8 mouse cellular contexts compared by ENCODE assay signal in the genomic region with DNA sequence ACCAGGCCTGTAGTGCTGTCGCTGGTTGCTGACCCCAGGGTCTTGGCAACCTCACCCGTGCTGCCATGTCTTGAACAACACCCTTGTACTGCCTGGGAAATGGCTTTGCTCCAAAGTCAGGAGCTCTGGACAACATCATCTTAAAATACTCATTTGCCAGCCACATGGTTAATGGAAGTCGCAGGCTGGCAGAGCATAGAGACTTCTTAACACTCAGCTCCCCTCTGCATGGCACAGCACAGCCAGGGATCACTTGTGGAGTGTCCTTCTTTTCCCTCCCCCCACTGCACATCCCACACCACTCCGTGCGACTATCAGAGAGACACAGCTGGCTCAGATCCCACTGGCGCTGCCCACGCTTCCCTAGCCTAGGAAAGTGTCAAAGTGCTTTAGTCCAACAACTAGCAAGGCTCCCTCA. TPM values are rescaled to one million over a fixed set of nuclear protein-coding genes. Genes with fewer than 3 reads are reported as not detected.
DNase-seq lines count a peak whose midpoint lies in the region.

No protein-coding gene starts in this region.

- peak; percentile 56 to 62 for DNase-seq in cerebellum, postnatal 10 days
- no peak for DNase-seq in cerebellum, adult 9-11 months
- peak; percentile 52 for DNase-seq in kidney, postnatal 10 days
- DNase-seq in kidney, adult 18-20 months = no peak
- DNase-seq in right cerebral cortex, adult 18-20 months = peak; percentile 52
- no peak for DNase-seq in right cerebral cortex, postnatal 36 days (ENCODE audit: low spot score in 2 of 2)
- peak; percentile 74 for DNase-seq in testis, postnatal 14 days (ENCODE audit: low spot score)
- DNase-seq in gastrocnemius, adult 8-10 months (ENCODE audit: low spot score in 2 of 2) = no peak

RNA-seq across cellular contexts. Expression of gene Ramp1, which starts 32.0 kb away (rescaled TPM):
- 10 to 100 TPM; 10.7 to 19.5 (median 15.8) TPM for total RNA-seq in gastrocnemius, adult 8-10 months (2022)

RNA-seq across cellular contexts. Expression of gene Ube2f, which starts 38.5 kb away (rescaled TPM):
- total RNA-seq in gastrocnemius, adult 8-10 months (2022) = 10 to 100 TPM; 49.2 to 54.3 (median 50.0) TPM

Comparison
In these comparisons a context has a peak if more than half of its experiments do, and no peak if none do; other contexts are left out.
1. DNase-seq: peak in cerebellum, postnatal 10 days (2 of 2), kidney, postnatal 10 days (single experiment), right cerebral cortex, adult 18-20 months (single experiment) and testis, postnatal 14 days (single experiment); none in cerebellum, adult 9-11 months (single experiment), kidney, adult 18-20 months (single experiment), right cerebral cortex, postnatal 36 days (0 of 2) and gastrocnemius, adult 8-10 months (0 of 2).